Mouse (Mus musculus) cerebellum, adult 2 months (tissue): ENCODE measurements around the gene Csde1.

Experiments used
- CTCF ChIP-seq: fragments of 200-500 bp; IDR thresholded peaks from 2 replicates; pipeline ENCODE4 v1.5.1; 2011; ENCODE audit warnings: low read depth, mild to moderate bottlenecking, control low read depth, low read length, moderate library complexity, borderline replicate concordance; ENCODE audit not compliant: insufficient read depth
- POLR2A ChIP-seq: fragments of 200-500 bp; IDR thresholded peaks from 2 replicates; pipeline ENCODE4 v1.6.1; 2011; ENCODE audit warnings: low read length, control low read depth, borderline replicate concordance; ENCODE audit not compliant: insufficient read depth

- TF ChIP-seq POLR2A (no peak), CTCF (no peak)
Measured at GRCm38 (mm10) chr3:103081051-103081450, 60.8 kb downstream of the Csde1 start.
